Mouse (Mus musculus) heart, adult 2 months (tissue): ENCODE data around the gene 2610301B20Rik.

Experiments used
- CTCF ChIP-seq: fragments of 200-600 bp; IDR thresholded peaks from 2 replicates; pipeline ENCODE4 v1.8.1; 2022; ENCODE audit warnings: antibody characterized with exemption, mild to moderate bottlenecking, moderate library complexity
- EP300 ChIP-seq: fragments of 200-500 bp; IDR thresholded peaks from 2 replicates; pipeline ENCODE4 v1.6.1; 2011; ENCODE audit warnings: low read depth, low read length, control low read depth; ENCODE audit not compliant: insufficient read depth
- POLR2A ChIP-seq: fragments of 200-500 bp; IDR thresholded peaks from 2 replicates; pipeline ENCODE4 v1.6.1; 2011; ENCODE audit warnings: mild to moderate bottlenecking, low read depth, low read length, control low read depth; ENCODE audit not compliant: insufficient read depth

DNA sequence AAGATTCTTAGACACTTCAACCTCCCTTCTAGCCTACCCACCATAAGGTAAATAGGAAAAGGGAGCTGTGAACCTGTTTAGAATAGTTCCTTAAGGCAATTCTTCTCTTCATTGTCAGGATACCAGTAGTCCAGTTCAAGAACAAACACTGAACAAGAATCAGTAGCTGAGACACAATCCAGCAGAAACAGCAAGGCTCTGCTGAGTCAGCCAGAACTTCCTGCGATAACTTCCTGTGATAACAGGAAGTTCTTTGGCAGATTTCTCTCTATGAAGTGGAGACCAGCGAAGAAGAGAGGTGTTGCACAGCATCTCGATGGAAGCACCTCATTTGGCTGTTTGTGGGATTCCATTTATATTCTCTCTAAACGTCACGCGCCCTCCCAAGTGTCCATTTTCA is 53.9 kb downstream of the 2610301B20Rik start:
- TF ChIP-seq POLR2A (no peak), CTCF (no peak), EP300 (no peak)
